Mouse (Mus musculus) intestine, embryonic 16.5 days (tissue): ENCODE data around the gene Itpr1. TPM values are rescaled to one million over a fixed set of nuclear protein-coding genes. Genes with fewer than 3 reads are reported as not detected.

ENCODE experiments used
- ATAC-seq: fragments of 200-750 bp; cut with Nextera tagmentation; 2 replicates; pipeline ENCODE4 v1.8.0; 2017; ENCODE audit warnings: moderate TSS enrichment, moderate library complexity
- H3K27ac ChIP-seq: fragments of 300-500 bp; sonication (generic); 2 replicates; pipeline ENCODE4 v1.5.1; 2014; ENCODE audit warnings: mild to moderate bottlenecking, low read length
- H3K27me3 ChIP-seq: fragments of 300-500 bp; sonication (generic); replicated peaks from 2 replicates; pipeline ENCODE4 v1.6.1; 2014; ENCODE audit warnings: low read length, control low read depth, mixed read lengths; ENCODE audit not compliant: control insufficient read depth, insufficient read depth
- H3K36me3 ChIP-seq: fragments of 300-500 bp; sonication (generic); 2 replicates; pipeline ENCODE4 v1.6.1; 2014; ENCODE audit warnings: low read length, control low read depth; ENCODE audit not compliant: control insufficient read depth, insufficient read depth
- H3K4me1 ChIP-seq: fragments of 300-500 bp; sonication (generic); 2 replicates; pipeline ENCODE4 v1.6.1; 2014; ENCODE audit warnings: low read length, control low read depth, mixed read lengths; ENCODE audit not compliant: control insufficient read depth, insufficient read depth
- H3K4me2 ChIP-seq: fragments of 300-500 bp; sonication (generic); 2 replicates; pipeline ENCODE4 v1.6.1; 2014; ENCODE audit warnings: low read depth, low read length, control low read depth
- H3K4me3 ChIP-seq: fragments of 300-500 bp; sonication (generic); 2 replicates; pipeline ENCODE4 v1.5.1; 2014; ENCODE audit warnings: mild to moderate bottlenecking, low read length
- H3K9ac ChIP-seq: fragments of 300-500 bp; sonication (generic); 2 replicates; pipeline ENCODE4 v1.6.1; 2014; ENCODE audit warnings: low read depth, low read length
- H3K9me3 ChIP-seq: fragments of 300-500 bp; sonication (generic); 2 replicates; pipeline ENCODE4 v1.6.1; 2016; ENCODE audit warnings: low read length, control low read depth; ENCODE audit not compliant: control insufficient read depth
- WGBS: fragments of 180-500 bp; shearing (Covaris S2); extraction: QIAGEN DNeasy Blood & Tissue Kit; methylation state at CpG from one replicate; pipeline ENCODE4 v1.1.7; 2014; 5-methylcytosine and 5-hydroxymethylcytosine counted together
- polyA plus RNA-seq: library from polyadenylated mRNA; unstranded; fragments of >200 nt; fragmentation: Nextera tagmentation; extraction: Ambion mirVana; gene quantifications from 2 replicates; pipeline ENCODE4 v1.2.1, GENCODE M21; 2015

Itpr1 gene
- polyA plus RNA-seq, 1 experiment from 2014 or later, result 5.9 TPM

- no peak overlapping the region for H3K4me2 ChIP-seq
- H3K27ac ChIP-seq, result no peak overlapping the region
- no peaks in the 10 kb centered on the region for H3K36me3 ChIP-seq
- H3K4me3 ChIP-seq, result no peak overlapping the region
- H3K9ac ChIP-seq, result no peak overlapping the region
- 78% methylated on average over 5 of the region's 5 CpGs for WGBS
- H3K9me3 ChIP-seq, result no peaks in the 10 kb centered on the region
- ATAC-seq, result no peak
- H3K4me1 ChIP-seq, result peaks cover 5% of the 10 kb centered on the region; the same call in 1 of the 2 replicates
- H3K27me3 ChIP-seq, result no peaks in the 10 kb centered on the region
Measured at GRCm38 (mm10) chr6:108206914-108207566, 5.9 kb upstream of the Itpr1 start.

GRCm38 (mm10) chr6:108211896-108212880 lies 708 bp upstream of the Itpr1 start:
- Histone ChIP-seq H3K9me3 (no peaks in the 10 kb centered on the region), H3K36me3 (no peaks in the 10 kb centered on the region), H3K4me1 (peaks cover 8% of the 10 kb centered on the region), H3K27me3 (no peaks in the 10 kb centered on the region), H3K4me2 (peak overlapping the region; percentile 66), H3K4me3 (peak overlapping the region; percentile 81), H3K27ac (peak overlapping the region; percentile 20; the same call in 1 of the 2 replicates), H3K9ac (peak overlapping the region; percentile 65)
- WGBS, result 5% methylated on average over 36 of the region's 36 CpGs
- peak; percentile 10 for ATAC-seq

- Histone ChIP-seq H3K36me3 (no peaks in the 10 kb centered on the region), H3K9ac (peak overlapping the region; percentile 75), H3K27me3 (no peaks in the 10 kb centered on the region), H3K27ac (no peak overlapping the region; the same call in 1 of the 2 replicates), H3K4me1 (peaks cover 8% of the 10 kb centered on the region), H3K4me3 (peak overlapping the region; percentile 81), H3K4me2 (peak overlapping the region; percentile 83), H3K9me3 (no peaks in the 10 kb centered on the region)
- peak; percentile 5; the same call in 1 of the 2 replicates for ATAC-seq
- 2% methylated on average over 29 of the region's 29 CpGs for WGBS
Measured at GRCm38 (mm10) chr6:108213481-108214293, 791 bp downstream of the Itpr1 start.

- Histone ChIP-seq H3K9ac (peak overlapping the region; percentile 75), H3K9me3 (no peaks in the 10 kb centered on the region), H3K4me2 (peak overlapping the region; percentile 83), H3K27me3 (no peaks in the 10 kb centered on the region), H3K36me3 (no peaks in the 10 kb centered on the region), H3K27ac (no peak overlapping the region), H3K4me3 (peak overlapping the region; percentile 81), H3K4me1 (peaks cover 8% of the 10 kb centered on the region)
- WGBS, result 17% methylated on average over 10 of the region's 10 CpGs
- ATAC-seq, result no peak
Measured at GRCm38 (mm10) chr6:108214294-108214925, 1.5 kb downstream of the Itpr1 start.

GRCm38 (mm10) chr6:108216091-108216490 lies 3.2 kb downstream of the Itpr1 start:
- peaks cover 8% of the 10 kb centered on the region for H3K4me1 ChIP-seq
- H3K27ac ChIP-seq, result no peak overlapping the region
- no peaks in the 10 kb centered on the region for H3K9me3 ChIP-seq
- no peak overlapping the region for H3K9ac ChIP-seq
- H3K27me3 ChIP-seq, result no peaks in the 10 kb centered on the region
- no peak for ATAC-seq
- no peaks in the 10 kb centered on the region for H3K36me3 ChIP-seq
- 88% methylated on average over 5 of the region's 5 CpGs for WGBS
- no peak overlapping the region for H3K4me3 ChIP-seq
- H3K4me2 ChIP-seq, result no peak overlapping the region

- Histone ChIP-seq H3K27ac (no peak overlapping the region), H3K4me1 (peaks cover 4% of the 10 kb centered on the region; the same call in 1 of the 2 replicates), H3K27me3 (no peaks in the 10 kb centered on the region), H3K9ac (no peak overlapping the region), H3K4me3 (no peak overlapping the region), H3K36me3 (no peaks in the 10 kb centered on the region), H3K4me2 (no peak overlapping the region), H3K9me3 (no peaks in the 10 kb centered on the region)
- ATAC-seq, result no peak
- WGBS, result 89% methylated on average over 8 of the region's 8 CpGs
Measured at GRCm38 (mm10) chr6:108216832-108217231, 3.9 kb downstream of the Itpr1 start.

- Histone ChIP-seq H3K4me3 (no peak overlapping the region), H3K9ac (no peak overlapping the region), H3K27ac (no peak overlapping the region), H3K27me3 (no peaks in the 10 kb centered on the region), H3K9me3 (no peaks in the 10 kb centered on the region), H3K4me1 (peaks cover 3% of the 10 kb centered on the region; the same call in 1 of the 2 replicates), H3K4me2 (no peak overlapping the region), H3K36me3 (no peaks in the 10 kb centered on the region)
- no peak for ATAC-seq
- WGBS, result 88% methylated on average over 3 of the region's 3 CpGs
Measured at GRCm38 (mm10) chr6:108217987-108218386, 5.1 kb downstream of the Itpr1 start.

GRCm38 (mm10) chr6:108222435-108222834 lies 9.5 kb downstream of the Itpr1 start:
- Histone ChIP-seq H3K4me3 (no peak overlapping the region), H3K4me2 (no peak overlapping the region), H3K27ac (no peak overlapping the region), H3K9me3 (no peaks in the 10 kb centered on the region), H3K27me3 (no peaks in the 10 kb centered on the region), H3K9ac (no peak overlapping the region), H3K36me3 (no peaks in the 10 kb centered on the region), H3K4me1 (no peaks in the 10 kb centered on the region)
- WGBS, result 51% methylated on average over 5 of the region's 5 CpGs
- no peak for ATAC-seq
